Mouse (Mus musculus): ENCODE results near the gene Arhgef40.

The Arhgef40 gene

GRCm38 (mm10) chr14:52005141-52005540, 20.6 kb downstream of the Arhgef40 start:
- DNase-seq, result no peak

DNA sequence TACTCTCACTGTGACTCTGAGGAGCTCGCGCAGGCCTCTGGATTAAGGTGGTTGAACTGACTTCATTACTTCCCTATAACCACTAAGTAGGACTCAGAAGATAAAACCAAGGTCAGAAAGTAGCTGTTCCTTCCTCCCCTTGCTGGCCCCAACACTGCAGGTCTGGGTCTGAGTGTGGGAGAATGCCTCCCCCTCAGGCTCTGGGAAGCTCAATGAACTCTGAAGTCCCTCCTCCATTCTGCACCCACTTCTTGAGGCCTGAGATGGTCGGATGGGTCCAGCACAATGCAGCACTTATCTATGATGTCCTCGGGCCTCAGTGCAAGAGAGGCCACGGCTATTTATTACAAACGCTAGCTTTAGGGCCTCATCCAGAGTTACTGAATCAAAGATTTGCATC, 21.1 kb downstream of the Arhgef40 start:
- no peak for DNase-seq

- peak; percentile 56 for DNase-seq
Measured at GRCm38 (mm10) chr14:52006241-52006640, 21.7 kb downstream of the Arhgef40 start.

DNA sequence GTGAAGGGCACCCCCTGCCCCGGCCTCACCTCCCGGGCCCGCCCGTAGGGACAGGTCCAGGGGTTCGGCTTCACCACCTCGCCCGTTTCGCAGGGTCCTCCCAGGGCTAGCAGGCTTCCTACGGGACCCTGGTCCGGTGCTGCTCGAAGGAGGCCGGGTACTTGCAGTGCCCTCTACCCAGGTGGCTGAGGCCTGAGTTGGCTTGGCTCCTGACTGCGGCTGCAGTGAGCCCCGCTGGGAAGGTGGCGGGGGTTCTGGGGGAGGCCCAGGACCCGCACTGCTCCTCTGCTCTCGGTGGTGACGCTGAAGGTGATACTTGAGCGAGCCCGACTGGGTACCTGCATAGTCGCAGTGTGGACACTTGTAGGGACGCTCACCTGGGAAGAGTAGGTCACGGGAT, 22.3 kb downstream of the Arhgef40 start:
- DNase-seq, result peak; percentile 51

DNA sequence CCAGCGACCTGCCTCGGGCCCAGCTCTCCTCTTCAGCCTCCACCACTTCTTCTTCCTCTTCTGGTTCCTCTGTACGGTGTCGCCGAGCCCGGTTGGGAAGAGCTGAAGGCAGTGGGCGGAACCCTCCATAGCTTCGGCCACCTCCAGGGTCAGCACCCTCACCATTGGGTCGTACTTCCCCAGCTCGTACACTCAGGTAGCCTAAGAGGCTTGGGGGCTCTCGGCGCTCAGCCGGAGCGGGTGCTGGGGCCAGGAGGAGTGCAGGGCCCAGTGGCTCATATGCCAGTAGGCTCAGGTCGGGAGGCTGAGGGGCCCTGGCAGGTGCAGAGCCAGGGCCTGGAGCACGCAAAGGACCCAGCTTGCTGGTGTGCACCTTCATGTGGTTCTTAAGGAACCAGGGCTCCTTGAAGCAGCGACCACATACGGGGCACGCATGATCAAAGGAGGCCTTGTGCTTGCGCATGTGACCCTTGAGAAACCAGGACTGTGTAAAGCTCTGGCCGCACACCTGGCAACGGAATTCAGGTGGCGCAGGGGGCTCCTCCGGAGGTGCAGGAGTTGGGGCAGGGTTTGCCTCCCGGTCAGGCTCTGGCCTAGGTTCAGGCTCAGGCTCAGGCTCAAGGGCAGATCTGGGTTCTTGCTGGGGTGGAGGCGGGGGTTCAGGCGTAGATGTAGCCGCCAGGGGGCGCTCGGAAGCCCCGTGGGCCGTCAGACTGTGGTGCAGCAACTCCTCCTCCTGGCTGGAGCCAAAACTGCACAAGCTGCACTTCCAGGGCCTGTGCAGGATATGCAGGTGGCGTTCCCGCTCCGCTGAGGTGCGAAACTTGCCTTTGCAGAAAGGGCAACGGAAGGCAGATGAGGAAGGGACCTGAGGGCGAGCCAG, 24.0 kb downstream of the Arhgef40 start:
- peak; percentile 95 for DNase-seq

- no peak for DNase-seq
Measured at GRCm38 (mm10) chr14:52009361-52009760, 24.8 kb downstream of the Arhgef40 start.

DNA sequence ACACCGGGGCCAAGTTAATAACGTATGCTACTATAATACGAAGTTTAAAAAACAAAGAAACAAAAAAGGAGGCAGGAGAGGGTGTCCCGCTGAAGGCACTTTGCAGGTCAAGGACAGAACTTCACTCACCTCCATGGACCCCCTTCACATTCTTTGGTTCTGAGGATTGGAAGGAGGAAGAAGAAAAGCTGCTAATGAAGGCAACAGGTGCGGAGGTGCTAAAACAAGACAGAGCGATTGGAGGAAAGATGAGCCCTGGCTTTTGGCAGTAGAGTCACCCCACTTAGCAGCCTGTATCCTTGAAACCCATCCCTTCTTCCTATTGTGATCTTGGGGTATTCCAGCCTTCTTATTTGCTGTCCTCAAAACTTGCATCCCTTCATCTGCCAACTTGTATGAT, 25.3 kb downstream of the Arhgef40 start:
- DNase-seq, result peak; percentile 53

DNA sequence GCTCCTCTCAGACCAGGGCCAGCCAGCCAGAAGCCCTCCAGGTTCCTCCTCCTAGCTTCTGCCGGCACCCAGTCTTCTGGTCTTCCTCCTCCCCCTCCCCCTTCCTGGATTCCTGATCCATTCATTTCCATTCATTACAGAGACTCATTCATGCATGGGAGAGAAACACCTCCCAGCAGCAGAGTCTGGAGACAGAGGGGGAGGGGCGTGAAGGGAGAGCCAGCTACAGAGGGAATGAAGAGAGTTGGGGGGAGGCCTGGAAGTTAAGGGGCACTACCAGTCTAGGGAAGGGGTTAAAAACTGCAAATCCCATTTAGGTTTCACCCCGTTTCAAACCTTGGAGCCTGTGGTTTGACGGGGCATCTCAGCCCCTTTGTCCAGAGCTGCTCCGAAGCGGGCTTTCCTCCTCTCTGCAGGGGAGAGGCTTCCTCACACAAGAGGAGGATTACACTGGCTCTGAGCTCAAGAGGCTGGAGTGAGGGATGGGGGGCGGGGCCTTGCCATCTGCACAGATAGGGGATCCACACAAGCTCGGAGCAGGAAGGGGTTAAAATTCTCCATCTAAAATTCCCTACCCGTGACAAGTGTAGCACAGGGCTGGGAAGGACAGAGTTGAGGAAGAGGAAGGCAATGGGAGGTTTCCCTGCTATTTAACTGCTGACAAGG, 26.1 kb downstream of the Arhgef40 start:
- peak; percentile 82 for DNase-seq

DNA sequence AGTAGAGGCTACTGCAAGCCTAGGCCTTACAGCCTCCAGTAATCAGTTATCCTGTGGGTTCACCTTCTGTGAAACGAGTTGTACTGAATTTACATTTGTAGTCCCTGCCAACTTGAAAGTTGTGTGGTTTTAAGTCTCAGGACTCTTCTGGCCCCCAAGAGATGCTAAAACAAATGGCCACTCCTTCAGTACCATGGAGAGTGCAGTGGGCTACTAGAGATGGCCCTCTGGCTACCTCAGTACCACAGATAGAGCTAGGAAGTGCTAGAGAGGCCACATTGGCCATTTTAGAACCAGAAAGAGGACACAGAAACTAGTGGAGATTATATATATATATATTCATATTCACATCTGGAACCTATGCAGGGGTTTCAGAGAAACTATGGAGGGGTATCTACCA, 27.2 kb downstream of the Arhgef40 start:
- peak; percentile 53 for DNase-seq

GRCm38 (mm10) chr14:52012085-52012484, 27.6 kb downstream of the Arhgef40 start:
- DNase-seq, result peak; percentile 94

GRCm38 (mm10) chr14:52012553-52012952, 28.0 kb downstream of the Arhgef40 start:
- peak; percentile 61 for DNase-seq

DNA sequence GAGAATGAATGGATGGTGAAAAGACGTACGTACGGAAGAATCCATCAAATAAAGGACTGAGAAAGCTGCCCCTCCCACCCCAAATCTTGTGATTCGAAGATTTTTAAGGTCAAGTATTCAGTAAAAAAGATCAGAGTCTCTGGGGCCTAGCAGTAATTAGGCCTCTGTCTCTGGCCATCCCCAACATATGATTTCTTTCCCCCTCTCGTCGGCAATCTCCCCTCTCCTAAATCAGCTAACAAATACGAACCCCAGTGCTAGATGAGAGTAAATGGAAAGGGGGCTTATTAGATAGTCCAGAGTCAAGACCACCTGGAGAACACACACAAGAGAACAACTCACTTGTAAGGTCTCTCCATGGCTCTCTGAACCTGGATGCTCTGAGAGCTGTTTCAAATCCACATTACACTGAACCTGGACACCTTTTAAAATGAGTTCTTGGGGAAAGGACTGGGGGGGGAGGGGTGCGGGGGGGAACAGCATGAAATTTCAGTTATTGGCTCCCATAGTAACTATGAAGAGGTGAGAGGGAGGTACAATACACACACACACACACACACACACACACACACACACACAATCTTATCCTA, 28.6 kb downstream of the Arhgef40 start:
- DNase-seq, result peak; percentile 42

DNA sequence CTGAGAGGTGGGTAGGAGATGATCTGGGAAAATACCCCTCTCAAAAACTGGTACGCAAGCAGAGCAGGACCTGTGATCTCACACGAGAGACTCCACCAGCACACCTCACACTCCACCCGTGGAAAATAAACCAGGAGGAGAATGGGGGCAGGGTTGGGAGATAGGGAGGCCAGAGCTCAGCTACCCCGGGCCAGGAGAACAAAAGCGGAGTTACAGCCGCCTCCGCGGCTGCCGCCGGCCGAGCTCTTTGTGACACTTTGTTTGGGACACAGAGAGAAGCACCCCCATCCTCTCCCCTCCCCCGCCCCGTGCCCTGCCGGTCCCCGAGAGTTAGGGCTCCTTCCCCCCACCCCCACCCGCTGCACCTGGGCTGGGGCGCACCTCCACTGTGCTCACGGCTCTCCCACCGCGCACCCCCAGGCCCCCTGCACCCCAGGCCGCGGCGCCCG, 29.3 kb downstream of the Arhgef40 start:
- DNase-seq, result peak; percentile 79

GRCm38 (mm10) chr14:52014271-52014760, 29.8 kb downstream of the Arhgef40 start:
- DNase-seq, result no peak

GRCm38 (mm10) chr14:52014761-52015311, 30.3 kb downstream of the Arhgef40 start:
- peak; percentile 73 for DNase-seq

GRCm38 (mm10) chr14:52015445-52016100, 31.1 kb downstream of the Arhgef40 start, which contains the start of gene Tmem253:
Gene Tmem253, plus strand, starts transcription at chr14:52015658.
- DNase-seq, result peak; percentile 36

DNA sequence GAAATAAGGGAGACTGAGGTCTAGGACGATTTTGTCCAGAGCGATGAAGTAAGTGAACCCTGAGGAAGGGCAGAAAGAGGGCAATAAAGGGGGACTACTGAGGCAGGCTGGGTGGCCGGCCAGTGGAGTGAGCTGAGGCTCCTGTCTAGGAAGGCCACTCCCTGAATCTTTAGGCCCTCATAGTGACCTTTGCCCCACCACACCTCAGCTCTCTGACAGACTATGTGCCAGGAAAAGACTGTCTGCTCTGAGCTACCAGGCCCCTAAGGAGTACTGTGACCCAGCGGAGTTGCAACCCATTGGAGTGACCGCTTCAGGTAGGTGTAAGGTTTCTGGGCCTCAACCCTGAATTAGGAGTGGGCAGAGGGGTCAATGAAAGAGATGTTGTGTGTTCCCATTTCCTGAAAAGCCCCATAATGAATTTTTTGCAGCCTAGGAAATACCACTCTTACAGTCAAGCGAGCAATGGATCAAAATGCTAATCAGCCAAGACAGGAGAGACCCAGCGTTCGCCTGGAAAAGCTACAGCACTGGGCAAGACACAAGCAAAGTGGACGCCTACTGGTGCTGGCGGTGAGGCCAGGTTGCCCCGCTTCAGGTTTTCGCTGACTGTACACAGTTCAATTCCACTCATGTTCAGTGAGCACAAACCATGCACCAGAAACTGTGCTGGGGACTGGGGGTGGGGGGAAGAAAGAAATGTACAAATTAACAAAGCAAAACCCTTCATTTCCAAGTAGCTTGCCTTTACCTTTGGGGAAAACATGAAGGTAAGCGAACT, 32.3 kb downstream of the Arhgef40 start:
- DNase-seq, result peak; percentile 51

GRCm38 (mm10) chr14:52017662-52018061, 33.1 kb downstream of the Arhgef40 start:
- peak; percentile 55 for DNase-seq

- peak; percentile 66 for DNase-seq
Measured at GRCm38 (mm10) chr14:52018248-52019050, 33.9 kb downstream of the Arhgef40 start.

DNA sequence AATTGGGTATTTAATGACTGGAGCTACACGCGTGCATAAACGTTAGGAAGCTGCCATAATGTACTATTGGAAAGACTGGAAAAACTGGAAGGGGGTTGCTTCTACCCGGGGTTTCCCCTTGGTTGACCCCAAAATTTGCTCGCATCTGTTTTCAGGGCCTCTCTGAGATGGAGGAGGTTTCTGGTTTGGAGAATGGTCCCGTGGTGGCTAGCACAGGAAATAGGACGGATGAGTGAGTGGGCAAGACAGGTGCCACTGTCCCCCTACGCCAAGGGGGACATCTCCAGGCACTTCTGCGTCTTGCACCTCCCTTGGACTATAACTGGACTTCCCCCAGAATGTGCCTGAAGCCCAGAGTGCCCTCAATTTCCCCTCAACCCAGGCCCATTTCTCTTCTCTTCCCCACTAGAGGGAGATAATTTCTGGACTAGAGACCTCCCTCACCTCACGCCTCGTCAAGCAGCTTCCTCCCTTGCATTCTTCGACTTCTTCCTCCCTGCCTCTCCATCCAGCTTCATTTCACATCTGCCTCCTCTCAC, 34.6 kb downstream of the Arhgef40 start:
- no peak for DNase-seq

All from cerebellum, adult 9-11 months (tissue).